Mouse (Mus musculus): ENCODE data around the gene Hsp90aa1.

GRCm38 (mm10) chr12:110714215-110714614 is 11.7 kb upstream of the Hsp90aa1 start:
- TF ChIP-seq MAFK (IDR thresholded peaks at IDR 0.05; ENCODE audit: insufficient replicate concordance, low read length) (no peak), IRF4 (IDR thresholded peaks at IDR 0.05; ENCODE audit: low read depth, low read length) (no peak), CHD1 (IDR thresholded peaks at IDR 0.05; ENCODE audit: low read depth, low read length) (no peak), USF2 (conservative IDR thresholded peaks at IDR 0.05; ENCODE audit: low read depth, low read length) (no peak), TCF12 (IDR thresholded peaks at IDR 0.05; ENCODE audit: low read depth, low read length) (no peak), CTCF (conservative IDR thresholded peaks at IDR 0.05 in 1 of 2, IDR thresholded peaks at IDR 0.05 in 1 of 2; ENCODE audit: low read depth in 2 of 2, low read length in 2 of 2) (no peak), CHD2 (IDR thresholded peaks at IDR 0.05; ENCODE audit: low read length) (no peak), POLR2A (IDR thresholded peaks at IDR 0.05; ENCODE audit: low read depth, low read length) (no peak)

Data from CH12.LX (cell line).